Mouse (Mus musculus): ENCODE results near the gene Rere. TPM values are rescaled to one million over a fixed set of nuclear protein-coding genes. Genes with fewer than 3 reads are reported as not detected.

Gene Rere
- polyA plus RNA-seq, 1 experiment from 2014 or later: 51.6 TPM

DNA sequence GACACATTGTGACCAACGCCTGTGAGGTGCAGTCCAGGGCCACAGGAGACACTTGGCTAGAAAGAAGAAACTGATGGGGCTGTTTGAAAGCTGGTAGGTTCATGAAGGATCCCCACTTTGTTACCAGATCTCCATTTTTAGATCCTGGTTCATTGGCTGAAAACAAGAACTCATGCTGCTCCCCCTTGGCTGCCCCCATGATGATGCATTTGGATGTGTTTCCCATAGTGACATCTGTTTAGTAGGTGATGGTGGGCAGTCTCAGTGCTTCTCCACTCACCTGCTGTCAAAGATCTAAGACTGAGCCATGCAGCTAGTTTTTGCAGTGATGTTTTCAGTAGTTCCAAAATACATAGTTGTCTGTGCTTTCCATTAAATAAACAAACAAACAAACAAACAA lies 247.0 kb downstream of the Rere start:
- no peaks in the 10 kb centered on the region for H3K9me3 ChIP-seq (ENCODE audit: control insufficient read depth, low read length)
- no peak overlapping the region for H3K4me3 ChIP-seq (ENCODE audit: low read depth, low read length)
- no peaks in the 10 kb centered on the region; the same call in 1 of the 2 replicates for H3K36me3 ChIP-seq (ENCODE audit: control insufficient read depth, insufficient read depth, low read length)
- no peak overlapping the region for H3K9ac ChIP-seq (ENCODE audit: low read length)
- ATAC-seq (replicated peaks; ENCODE audit: low FRiP score) (no peak), DNase-seq (ENCODE audit: low spot score) (no peak)
- no peaks in the 10 kb centered on the region for H3K27me3 ChIP-seq (ENCODE audit: control insufficient read depth, insufficient read depth, low read length)
- no peak overlapping the region for H3K27ac ChIP-seq (ENCODE audit: low read depth, low read length)
- H3K4me2 ChIP-seq (ENCODE audit: low read depth, low read length, severe bottlenecking): no peak overlapping the region
- no peaks in the 10 kb centered on the region; the same call in 1 of the 2 replicates for H3K4me1 ChIP-seq (replicated peaks; ENCODE audit: control insufficient read depth, insufficient read depth, low read length)
- WGBS: 94% methylated on average over 1 of the region's 1 CpGs

DNA sequence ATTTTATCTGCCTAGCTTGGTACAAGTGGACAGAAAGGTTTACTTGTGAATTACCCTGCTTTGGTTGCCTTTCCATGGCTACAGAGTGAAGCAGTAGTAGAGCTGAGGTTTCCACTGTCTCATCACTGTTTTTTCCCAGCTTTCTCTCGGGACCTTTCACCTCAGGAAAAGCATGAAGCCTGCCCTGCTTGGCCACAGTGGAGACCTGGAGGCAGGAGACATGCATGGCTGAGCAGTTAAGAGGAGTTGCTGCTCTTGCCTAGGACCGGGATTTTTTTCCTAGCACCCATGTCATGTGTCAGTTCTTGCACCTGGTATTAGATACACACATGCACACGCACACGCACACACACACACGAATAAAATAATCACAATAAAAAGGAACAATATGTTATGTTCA lies 247.4 kb downstream of the Rere start:
- Histone ChIP-seq H3K27ac (ENCODE audit: low read depth, low read length) (no peak overlapping the region), H3K4me3 (ENCODE audit: low read depth, low read length) (no peak overlapping the region), H3K36me3 (ENCODE audit: control insufficient read depth, insufficient read depth, low read length) (no peaks in the 10 kb centered on the region; the same call in 1 of the 2 replicates), H3K9ac (ENCODE audit: low read length) (no peak overlapping the region), H3K9me3 (ENCODE audit: control insufficient read depth, low read length) (no peaks in the 10 kb centered on the region), H3K27me3 (ENCODE audit: control insufficient read depth, insufficient read depth, low read length) (no peaks in the 10 kb centered on the region), H3K4me1 (replicated peaks; ENCODE audit: control insufficient read depth, insufficient read depth, low read length) (no peaks in the 10 kb centered on the region), H3K4me2 (ENCODE audit: low read depth, low read length, severe bottlenecking) (no peak overlapping the region)
- no peak for ATAC-seq (replicated peaks; ENCODE audit: low FRiP score)
- no peak for DNase-seq (ENCODE audit: low spot score)
- 91% methylated on average over 5 of the region's 5 CpGs for WGBS

DNA sequence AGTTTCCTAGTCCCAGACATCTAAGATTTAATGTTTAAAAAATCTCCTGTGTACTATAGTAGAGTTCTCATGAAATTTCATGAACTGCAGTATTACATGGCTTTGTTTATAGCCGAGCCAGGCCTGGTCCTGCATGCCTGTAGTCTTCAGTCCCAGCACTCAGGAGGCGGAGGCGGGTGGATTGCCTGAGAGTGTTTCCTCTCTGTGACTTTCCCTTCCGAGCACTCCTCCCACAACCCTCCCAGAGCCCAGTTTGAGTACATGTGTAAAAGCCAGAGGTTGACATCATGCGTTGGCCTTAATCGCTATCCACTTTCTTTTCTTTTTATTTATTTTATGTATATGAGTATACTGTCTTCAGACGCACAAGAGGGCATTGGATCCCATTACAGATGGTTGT lies 250.4 kb downstream of the Rere start:
- Histone ChIP-seq H3K9ac (ENCODE audit: low read length) (no peak overlapping the region), H3K9me3 (ENCODE audit: control insufficient read depth, low read length) (no peaks in the 10 kb centered on the region), H3K4me1 (replicated peaks; ENCODE audit: control insufficient read depth, insufficient read depth, low read length) (no peaks in the 10 kb centered on the region), H3K27ac (ENCODE audit: low read depth, low read length) (no peak overlapping the region), H3K27me3 (ENCODE audit: control insufficient read depth, insufficient read depth, low read length) (no peaks in the 10 kb centered on the region), H3K4me3 (ENCODE audit: low read depth, low read length) (no peak overlapping the region), H3K4me2 (ENCODE audit: low read depth, low read length, severe bottlenecking) (no peak overlapping the region), H3K36me3 (ENCODE audit: control insufficient read depth, insufficient read depth, low read length) (no peaks in the 10 kb centered on the region; the same call in 1 of the 2 replicates)
- 87% methylated on average over 7 of the region's 7 CpGs for WGBS
- no peak for DNase-seq (ENCODE audit: low spot score)
- no peak for ATAC-seq (replicated peaks; ENCODE audit: low FRiP score)

DNA sequence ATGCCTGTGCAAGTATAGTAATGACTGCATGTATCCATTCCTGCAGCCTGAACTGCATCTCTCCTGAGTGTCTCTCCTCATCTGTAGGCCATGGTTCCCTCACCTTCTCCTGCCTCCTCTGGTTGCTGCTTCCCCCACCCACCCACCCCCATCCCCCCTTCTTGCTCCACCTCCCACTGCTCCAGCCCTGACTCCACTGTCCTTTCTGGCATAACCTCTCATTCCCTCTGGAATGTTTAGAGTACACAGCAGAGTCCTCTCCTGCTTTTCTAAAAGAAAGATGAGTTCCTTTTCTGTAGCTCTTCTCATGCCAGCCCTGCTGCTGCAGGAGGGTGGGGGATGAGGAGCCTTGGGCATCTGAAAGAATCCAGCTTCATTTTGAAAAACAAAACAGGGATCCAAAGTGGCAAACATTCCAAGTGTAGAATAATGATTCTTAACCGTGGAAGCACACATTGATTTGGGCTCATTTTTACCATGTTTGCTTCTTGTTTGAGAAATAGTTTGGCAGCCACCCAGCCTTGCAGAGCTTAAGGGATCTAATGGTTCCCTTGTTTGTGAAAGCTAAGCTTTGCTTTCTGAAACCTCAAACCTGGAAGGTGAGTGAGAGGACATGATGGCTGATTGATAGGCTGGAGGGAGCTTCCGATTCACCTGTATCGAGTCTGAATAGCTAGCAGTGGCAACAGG lies 255.5 kb downstream of the Rere start:
- ATAC-seq (replicated peaks; ENCODE audit: low FRiP score): no peak

DNA sequence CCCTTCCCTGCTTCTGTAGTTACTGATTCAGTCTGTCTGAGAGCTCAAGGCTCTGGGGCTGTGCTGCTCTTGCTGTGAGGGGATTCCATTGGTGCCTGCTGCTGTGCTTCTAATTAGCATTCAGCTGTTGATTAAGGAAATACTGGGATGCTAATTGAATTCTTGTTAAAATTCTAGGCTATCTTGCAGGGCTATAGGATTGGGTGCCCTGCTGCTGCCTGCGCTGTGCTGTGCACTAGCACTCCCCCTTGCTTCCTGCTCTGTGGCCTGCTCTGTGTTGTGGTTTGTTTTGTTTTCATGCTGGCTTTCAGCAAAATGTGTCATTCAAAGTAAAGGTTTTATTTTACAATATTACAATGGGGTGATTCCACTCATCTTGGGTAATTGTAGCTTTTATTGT lies 258.4 kb downstream of the Rere start:
- ATAC-seq (replicated peaks; ENCODE audit: low FRiP score) (peak; percentile 85), DNase-seq (ENCODE audit: low spot score) (peak; percentile 59)
- no peaks in the 10 kb centered on the region; the same call in 1 of the 2 replicates for H3K4me1 ChIP-seq (replicated peaks; ENCODE audit: control insufficient read depth, insufficient read depth, low read length)
- no peaks in the 10 kb centered on the region for H3K9me3 ChIP-seq (ENCODE audit: control insufficient read depth, low read length)
- H3K27me3 ChIP-seq (ENCODE audit: control insufficient read depth, insufficient read depth, low read length): no peaks in the 10 kb centered on the region
- no peak overlapping the region for H3K4me2 ChIP-seq (ENCODE audit: low read depth, low read length, severe bottlenecking)
- H3K9ac ChIP-seq (ENCODE audit: low read length): no peak overlapping the region
- H3K4me3 ChIP-seq (ENCODE audit: low read depth, low read length): no peak overlapping the region
- 36% methylated on average over 1 of the region's 1 CpGs for WGBS
- H3K36me3 ChIP-seq (ENCODE audit: control insufficient read depth, insufficient read depth, low read length): no peaks in the 10 kb centered on the region; the same call in 1 of the 2 replicates
- no peak overlapping the region for H3K27ac ChIP-seq (ENCODE audit: low read depth, low read length)

More for the DNA sequence above, 255.5 kb downstream of the Rere start:
- DNase-seq (ENCODE audit: low spot score): no peak
- Histone ChIP-seq H3K4me3 (ENCODE audit: low read depth, low read length) (no peak overlapping the region), H3K27ac (ENCODE audit: low read depth, low read length) (no peak overlapping the region), H3K4me1 (replicated peaks; ENCODE audit: control insufficient read depth, insufficient read depth, low read length) (no peaks in the 10 kb centered on the region; the same call in 1 of the 2 replicates), H3K36me3 (ENCODE audit: control insufficient read depth, insufficient read depth, low read length) (no peaks in the 10 kb centered on the region; the same call in 1 of the 2 replicates), H3K27me3 (ENCODE audit: control insufficient read depth, insufficient read depth, low read length) (no peaks in the 10 kb centered on the region), H3K9me3 (ENCODE audit: control insufficient read depth, low read length) (no peaks in the 10 kb centered on the region), H3K4me2 (ENCODE audit: low read depth, low read length, severe bottlenecking) (no peak overlapping the region), H3K9ac (ENCODE audit: low read length) (no peak overlapping the region)
- 91% methylated on average over 3 of the region's 3 CpGs for WGBS

DNA sequence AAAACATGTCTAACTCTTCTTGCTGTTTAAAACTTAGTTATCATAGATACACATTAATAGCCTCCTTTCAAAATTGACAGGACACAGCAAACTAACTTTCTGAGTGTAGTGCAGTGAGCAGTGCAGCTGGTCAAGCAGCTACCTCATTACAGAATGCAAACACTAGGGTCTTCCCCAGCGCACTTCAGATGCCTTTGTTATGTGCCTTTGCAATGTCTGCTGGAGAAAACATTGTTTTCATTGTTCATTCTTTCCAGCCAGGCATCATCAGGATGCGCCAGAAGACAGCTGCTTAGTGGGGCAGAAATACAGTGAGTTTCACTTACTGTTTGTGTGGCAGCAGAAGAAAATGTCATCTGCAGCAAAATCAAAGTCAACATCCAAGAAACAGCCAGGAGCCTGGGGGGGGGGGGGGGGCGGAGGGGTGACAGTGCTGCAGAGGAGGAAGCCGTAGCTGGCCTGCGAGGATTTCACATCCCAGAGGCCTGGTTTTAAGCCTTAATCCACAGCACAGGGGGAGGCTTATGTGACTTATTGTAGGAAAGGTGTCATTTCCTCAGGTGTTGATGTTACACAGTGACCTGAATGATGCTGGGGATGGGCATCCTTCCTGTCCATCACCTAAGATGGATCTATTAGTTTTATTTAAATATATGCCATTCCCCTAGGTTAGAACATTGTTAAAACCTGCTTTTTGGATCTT lies 259.1 kb downstream of the Rere start:
- Histone ChIP-seq H3K27me3 (ENCODE audit: control insufficient read depth, insufficient read depth, low read length) (no peaks in the 10 kb centered on the region), H3K4me2 (ENCODE audit: low read depth, low read length, severe bottlenecking) (no peak overlapping the region), H3K4me1 (replicated peaks; ENCODE audit: control insufficient read depth, insufficient read depth, low read length) (no peaks in the 10 kb centered on the region; the same call in 1 of the 2 replicates), H3K36me3 (ENCODE audit: control insufficient read depth, insufficient read depth, low read length) (no peaks in the 10 kb centered on the region), H3K27ac (ENCODE audit: low read depth, low read length) (no peak overlapping the region), H3K9ac (ENCODE audit: low read length) (no peak overlapping the region), H3K4me3 (ENCODE audit: low read depth, low read length) (no peak overlapping the region), H3K9me3 (ENCODE audit: control insufficient read depth, low read length) (no peaks in the 10 kb centered on the region)
- DNase-seq (ENCODE audit: low spot score): no peak
- 33% methylated on average over 4 of the region's 5 CpGs for WGBS
- ATAC-seq (replicated peaks; ENCODE audit: low FRiP score): no peak

DNA sequence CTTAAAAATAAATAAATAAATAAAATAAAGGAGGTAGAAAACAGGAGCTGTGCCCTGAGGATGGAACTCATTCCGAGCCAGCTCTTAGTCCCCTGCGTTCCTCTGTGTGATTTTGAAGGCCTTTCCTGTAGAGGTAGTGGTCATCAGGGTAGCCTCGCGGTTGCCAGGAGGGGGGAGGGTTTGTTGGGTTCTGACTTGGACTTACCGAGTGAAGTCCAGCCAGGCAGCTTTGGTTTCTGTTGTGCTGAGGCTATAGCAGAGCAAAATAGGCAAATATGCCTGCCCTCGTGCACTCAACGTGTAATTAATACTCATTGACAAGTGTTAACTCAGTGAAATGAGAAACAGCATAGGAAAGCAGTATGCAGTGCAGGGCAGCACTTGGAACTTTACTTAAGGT lies 262.8 kb downstream of the Rere start:
- WGBS: 90% methylated on average over 7 of the region's 7 CpGs
- DNase-seq (ENCODE audit: low spot score) (no peak), ATAC-seq (replicated peaks; ENCODE audit: low FRiP score) (no peak)

DNA sequence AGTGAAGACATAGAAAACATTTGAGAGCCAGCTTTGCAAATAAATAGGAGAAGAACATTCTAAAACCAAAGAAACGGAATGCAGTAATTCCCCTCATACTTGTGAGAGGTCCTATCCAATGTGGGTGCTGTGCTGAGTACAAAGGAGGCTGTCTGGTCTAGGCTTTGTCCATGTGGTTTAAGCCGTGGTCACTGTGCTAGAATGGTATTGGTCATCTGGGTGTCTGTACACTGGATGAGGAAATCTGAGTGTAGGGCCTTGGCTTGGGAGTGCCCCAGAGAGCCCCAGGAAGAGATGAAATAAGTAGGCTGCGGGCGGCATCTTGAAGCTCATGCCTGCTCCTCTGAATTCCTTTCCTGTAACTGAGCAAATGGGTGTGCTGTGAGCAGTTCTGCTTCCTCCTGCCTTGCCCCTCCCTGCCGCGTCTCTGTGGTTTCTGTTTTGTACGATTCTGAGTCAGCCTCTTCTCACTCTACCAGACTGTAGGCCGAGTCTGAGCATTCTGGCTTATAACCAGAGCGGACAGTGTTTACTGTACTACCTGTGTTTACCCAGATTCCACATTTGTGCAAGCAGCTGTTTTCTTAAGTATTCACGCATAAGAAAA lies 263.3 kb downstream of the Rere start:
- no peak for ATAC-seq (replicated peaks; ENCODE audit: low FRiP score)
- Histone ChIP-seq H3K4me1 (replicated peaks; ENCODE audit: control insufficient read depth, insufficient read depth, low read length) (no peaks in the 10 kb centered on the region; the same call in 1 of the 2 replicates), H3K4me2 (ENCODE audit: low read depth, low read length, severe bottlenecking) (no peak overlapping the region), H3K9me3 (ENCODE audit: control insufficient read depth, low read length) (no peaks in the 10 kb centered on the region), H3K4me3 (ENCODE audit: low read depth, low read length) (no peak overlapping the region), H3K36me3 (ENCODE audit: control insufficient read depth, insufficient read depth, low read length) (no peaks in the 10 kb centered on the region; the same call in 1 of the 2 replicates), H3K9ac (ENCODE audit: low read length) (no peak overlapping the region), H3K27ac (ENCODE audit: low read depth, low read length) (no peak overlapping the region), H3K27me3 (ENCODE audit: control insufficient read depth, insufficient read depth, low read length) (no peaks in the 10 kb centered on the region)
- DNase-seq (ENCODE audit: low spot score): no peak
- WGBS: 91% methylated on average over 10 of the region's 10 CpGs

More for the DNA sequence above, 262.8 kb downstream of the Rere start:
- Histone ChIP-seq H3K4me2 (ENCODE audit: low read depth, low read length, severe bottlenecking) (no peak overlapping the region), H3K27ac (ENCODE audit: low read depth, low read length) (no peak overlapping the region), H3K4me3 (ENCODE audit: low read depth, low read length) (no peak overlapping the region), H3K36me3 (ENCODE audit: control insufficient read depth, insufficient read depth, low read length) (no peaks in the 10 kb centered on the region; the same call in 1 of the 2 replicates), H3K9ac (ENCODE audit: low read length) (no peak overlapping the region), H3K27me3 (ENCODE audit: control insufficient read depth, insufficient read depth, low read length) (no peaks in the 10 kb centered on the region), H3K4me1 (replicated peaks; ENCODE audit: control insufficient read depth, insufficient read depth, low read length) (no peaks in the 10 kb centered on the region; the same call in 1 of the 2 replicates), H3K9me3 (ENCODE audit: control insufficient read depth, low read length) (no peaks in the 10 kb centered on the region)
